Mouse (Mus musculus) embryonic fibroblast, embryonic 13.5 days (primary cell): ENCODE data around the gene Foxn1.

Experiments
- CTCF ChIP-seq: IDR thresholded peaks from 2 replicates; pipeline ENCODE4 v1.5.1; 2011; ENCODE audit warnings: mild to moderate bottlenecking, control low read depth, low read length, moderate library complexity, borderline replicate concordance; ENCODE audit not compliant: insufficient read depth
- POLR2A ChIP-seq: IDR thresholded peaks from 2 replicates; pipeline ENCODE4 v1.6.1; 2011; ENCODE audit warnings: low read depth, mild to moderate bottlenecking, control low read depth, low read length, moderate library complexity

- TF ChIP-seq CTCF (no peak), POLR2A (no peak)
Measured at GRCm38 (mm10) chr11:78370389-78370788, 16.0 kb downstream of the Foxn1 start.
